Mouse (Mus musculus): ENCODE measurements around the gene Pnmt.
A peak's percentile ranks its signal among the peaks of the same experiment; 100 is the strongest.
"Not testable (repeated sequence)": the region's sequence is repeated elsewhere in the genome, so short reads cannot be mapped to it uniquely, and the experiment has no call there.

Gene Pnmt

DNA sequence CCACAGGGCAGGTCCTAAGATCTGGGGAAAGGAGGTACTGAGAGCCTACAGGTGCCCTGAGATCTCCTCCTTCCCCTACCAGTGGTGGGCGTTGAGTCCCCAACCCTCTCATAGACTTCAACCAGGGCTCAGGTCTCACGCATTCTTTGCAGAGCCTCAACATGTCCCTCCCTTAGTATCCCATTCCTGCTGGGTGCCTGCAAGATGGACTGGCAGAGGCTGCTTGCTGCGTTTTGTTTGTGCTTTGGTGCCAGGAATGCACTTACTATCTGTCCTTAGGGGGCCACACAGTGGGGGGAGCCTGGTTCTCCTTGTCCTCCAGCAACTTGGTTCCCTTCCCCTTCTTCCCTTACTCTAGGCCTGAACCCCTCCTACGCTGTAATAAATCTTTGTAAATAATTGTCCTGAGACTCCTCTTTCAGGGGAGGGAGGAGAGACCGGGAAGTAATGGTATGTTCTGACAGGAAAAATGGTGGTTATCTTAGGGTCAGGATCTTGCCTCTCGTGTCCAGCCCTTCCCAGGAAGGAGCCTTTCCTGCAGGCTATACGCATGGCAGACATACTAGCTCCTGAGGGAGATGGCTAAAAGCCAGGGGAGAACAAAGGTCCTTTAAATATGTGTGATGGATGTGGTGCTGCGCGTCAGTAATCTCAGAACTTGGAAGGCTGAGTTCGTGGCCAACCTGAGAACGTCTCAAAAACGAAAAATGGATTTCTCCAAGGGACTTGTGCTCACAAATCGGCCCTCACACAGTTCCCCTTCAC is 28.7 kb upstream of the Pnmt start:
- no peak for DNase-seq (ENCODE audit: low read depth, low spot score)

DNA sequence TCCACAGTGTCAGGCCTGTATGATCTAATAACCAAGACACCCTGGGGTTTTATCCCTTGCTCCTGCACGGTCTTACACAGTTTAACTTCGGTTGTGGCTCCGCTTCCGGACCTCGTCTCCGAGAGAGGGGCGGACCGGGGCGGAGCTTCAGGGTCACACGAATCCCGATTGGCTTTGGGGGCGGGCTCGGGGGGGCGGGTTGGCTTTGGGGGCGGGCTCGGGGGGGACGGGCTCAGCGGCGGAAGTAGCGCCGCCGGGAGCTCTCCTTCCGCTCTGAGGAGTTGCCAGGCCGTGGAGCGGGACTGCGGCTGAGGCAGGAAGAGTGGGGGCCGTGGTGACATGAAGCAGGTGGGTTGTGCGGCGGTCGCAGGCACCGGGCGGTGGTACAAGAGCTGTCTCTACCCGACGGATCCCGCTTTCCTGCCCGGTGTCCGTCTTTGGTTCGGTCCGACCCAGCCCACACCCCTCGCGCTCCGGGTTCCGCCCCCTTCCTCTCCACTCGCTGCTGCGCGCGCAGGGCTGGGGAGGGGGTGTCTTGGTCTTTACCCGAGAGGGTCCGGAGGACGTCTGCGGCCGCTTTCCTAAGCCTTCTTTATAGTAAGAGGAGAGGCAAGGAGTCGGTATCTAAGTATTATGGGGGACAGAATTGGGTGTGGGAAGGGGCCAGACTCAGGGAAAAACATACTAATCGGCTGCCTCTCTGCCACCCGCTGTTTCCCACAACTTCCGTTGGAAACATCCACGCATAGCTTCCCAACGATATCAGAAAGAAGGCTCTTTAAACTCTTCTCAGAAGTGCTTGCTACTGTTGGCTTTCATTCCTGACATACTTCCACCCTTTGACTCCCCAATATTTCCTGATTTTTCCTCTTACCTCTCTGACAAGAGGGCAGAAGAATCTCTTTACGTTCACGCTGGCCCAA is 27.8 kb upstream of the Pnmt start, which contains the start of gene Stard3:
TSS of gene Stard3 (plus strand) at position 208 of the 923 bp plus-strand sequence.
- DNase-seq (ENCODE audit: low read depth, low spot score): peak; percentile 86

DNA sequence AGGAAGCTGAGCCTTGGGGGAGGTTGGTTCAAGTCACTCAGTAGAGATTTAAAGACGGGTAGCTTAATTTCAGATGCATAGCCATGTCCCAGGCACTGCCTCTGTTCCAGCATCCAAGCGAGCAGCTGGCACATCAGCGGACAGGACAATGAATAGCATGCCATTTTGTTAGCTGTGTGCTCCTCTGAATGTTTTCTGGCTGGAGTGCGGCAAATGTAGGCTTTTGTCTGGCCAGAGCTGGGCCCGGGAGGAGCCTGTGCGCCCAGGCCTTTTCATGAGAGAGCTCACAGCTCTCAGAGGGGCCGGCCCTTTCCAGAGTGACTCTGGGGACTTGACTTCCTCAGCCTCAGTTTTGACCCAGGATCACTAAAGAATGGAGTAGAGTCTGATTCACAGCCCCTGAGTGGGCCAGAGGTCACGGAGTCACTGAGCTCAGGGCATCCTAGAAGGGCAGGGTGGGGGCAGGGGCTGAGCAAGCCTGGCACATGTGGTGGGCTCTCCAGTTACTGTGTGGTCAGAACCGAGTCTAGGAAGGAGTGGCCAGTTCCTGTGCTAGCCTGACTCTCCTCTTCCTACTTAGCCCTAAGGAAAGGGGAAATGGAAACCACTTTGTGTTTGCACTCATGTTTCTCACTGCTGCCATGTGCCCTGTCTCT is 25.3 kb upstream of the Pnmt start:
- no peak for DNase-seq (ENCODE audit: low read depth, low spot score)

DNA sequence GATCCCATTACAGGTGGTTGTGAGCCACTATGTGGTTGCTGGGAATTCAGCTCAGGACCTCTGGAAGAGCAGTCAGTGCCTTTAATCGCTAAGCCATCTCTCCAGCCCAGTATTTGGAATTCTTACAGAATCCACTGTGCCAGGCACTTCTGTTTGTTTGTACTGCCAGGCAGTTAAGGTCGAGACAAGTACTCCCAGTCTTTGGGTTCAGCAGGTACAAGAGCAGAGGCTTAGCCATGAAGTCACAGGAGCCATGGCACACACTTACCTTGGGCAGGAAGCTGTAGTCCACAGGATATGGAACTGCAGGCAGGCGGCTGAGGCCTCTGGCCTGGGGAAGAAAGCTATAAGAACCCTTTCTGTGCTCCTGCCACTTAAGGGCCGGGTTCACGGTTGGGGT is 22.4 kb upstream of the Pnmt start:
- DNase-seq (ENCODE audit: low read depth, low spot score): no peak

DNA sequence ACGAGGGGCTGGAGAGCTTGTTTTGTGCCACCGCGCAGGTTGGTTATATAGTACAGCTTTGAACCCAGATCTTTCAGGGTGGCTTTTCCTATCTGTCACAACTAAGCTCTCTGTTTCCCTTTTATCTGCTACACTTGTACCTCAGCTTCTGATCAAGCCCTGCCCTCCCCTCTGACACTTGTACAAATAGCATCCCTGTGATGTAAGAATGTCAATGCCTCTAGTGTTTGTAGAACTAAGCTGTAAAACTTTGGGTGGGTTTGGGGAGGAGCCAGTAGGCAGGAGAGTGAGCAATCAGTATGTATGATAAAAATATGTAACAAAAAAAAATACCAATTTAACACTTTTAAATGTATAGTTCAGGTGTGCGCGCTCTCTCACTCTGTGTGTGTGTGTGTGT is 21.8 kb upstream of the Pnmt start:
- no peak for DNase-seq (ENCODE audit: low read depth, low spot score)

DNA sequence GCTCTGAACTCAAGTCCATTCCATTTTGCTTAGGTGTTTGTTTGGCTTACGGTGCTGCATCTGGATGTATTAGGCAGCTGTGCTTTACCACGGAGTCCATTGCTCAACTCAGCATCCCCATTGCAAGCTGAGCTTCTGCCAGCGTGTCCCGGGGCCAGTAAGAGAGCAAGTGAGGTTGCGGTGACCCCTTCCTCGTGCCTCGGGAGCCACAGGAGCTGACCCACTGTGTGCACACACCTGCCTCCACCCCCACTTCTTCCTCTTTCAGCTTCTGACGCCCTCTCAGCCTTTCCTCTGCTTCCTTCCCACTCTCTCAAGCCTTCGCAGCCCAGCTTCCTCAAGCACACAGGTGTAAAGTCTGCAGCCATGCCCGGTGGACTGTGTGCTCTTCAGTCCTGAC is 20.0 kb upstream of the Pnmt start:
- no peak for DNase-seq (ENCODE audit: low read depth, low spot score)

DNA sequence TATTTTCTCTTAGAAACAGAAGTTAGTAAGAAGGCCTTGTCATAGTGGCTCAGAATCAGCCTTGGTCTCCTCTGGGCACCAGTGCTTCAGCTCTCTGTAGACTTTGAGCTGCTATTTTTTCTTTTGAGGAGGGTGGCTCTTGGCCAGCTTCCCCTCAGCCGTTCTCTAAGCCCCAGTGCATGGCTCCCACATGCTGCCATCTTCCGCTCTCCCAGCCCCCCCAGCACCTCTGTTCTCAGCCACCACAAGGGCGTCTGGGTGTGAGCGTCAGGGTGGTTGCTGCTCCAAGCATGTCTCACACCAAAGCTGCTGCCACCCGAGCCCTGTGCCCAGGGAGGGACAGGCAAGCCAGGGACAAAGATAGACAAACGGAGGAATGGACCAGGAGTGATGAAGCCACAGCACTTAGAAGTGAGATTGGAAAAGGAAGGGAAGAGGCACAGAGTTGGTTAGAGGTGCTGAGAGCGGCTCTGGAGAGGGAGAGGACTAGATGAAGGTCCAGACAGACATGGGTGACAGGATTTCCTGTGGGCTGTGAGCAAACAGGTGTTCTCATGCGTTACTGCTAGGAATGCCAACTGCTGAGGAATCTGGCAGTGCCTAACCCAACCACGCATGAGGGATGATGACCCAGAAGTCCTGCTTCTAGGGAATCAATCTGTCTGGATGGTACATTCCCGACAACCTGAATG is 18.9 kb upstream of the Pnmt start:
- DNase-seq (ENCODE audit: low read depth, low spot score): no peak

DNA sequence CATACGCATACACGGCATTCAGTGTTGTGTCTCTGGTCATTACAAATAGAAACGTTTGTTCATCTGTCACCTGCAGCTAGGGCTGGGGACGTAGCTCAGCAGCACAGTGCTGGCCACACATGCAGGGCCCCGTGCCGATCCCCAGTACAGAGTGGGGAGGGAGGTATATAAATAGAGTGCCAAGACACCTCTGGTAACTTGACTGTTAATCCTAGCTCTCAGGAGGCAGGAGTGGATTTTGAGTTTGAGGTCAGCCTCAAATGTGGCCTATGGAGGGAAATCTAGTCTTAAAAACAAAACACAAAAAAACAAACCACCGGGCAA is 18.4 kb upstream of the Pnmt start:
- no peak for DNase-seq (ENCODE audit: low read depth, low spot score)

DNA sequence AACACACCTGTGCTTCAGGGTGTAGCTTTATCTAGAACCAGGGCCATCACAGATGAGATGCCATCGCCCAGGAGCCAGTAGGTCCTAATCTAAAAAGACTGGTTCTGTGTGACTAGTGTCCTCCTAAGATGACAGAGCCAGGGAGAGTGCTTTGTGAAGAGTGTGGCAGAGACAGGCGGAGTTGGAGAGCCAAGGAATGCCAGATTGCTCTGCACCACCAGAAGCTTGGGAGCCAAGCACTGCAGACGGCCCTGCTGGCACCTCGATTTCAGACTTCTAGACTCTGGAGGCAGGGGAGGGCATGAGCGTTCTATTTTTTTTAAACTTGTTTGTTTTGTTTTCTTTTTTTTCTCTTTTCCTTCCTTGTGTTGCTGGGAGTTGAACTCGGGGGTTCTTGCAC is 16.9 kb upstream of the Pnmt start:
- no peak for DNase-seq (ENCODE audit: low read depth, low spot score)

DNA sequence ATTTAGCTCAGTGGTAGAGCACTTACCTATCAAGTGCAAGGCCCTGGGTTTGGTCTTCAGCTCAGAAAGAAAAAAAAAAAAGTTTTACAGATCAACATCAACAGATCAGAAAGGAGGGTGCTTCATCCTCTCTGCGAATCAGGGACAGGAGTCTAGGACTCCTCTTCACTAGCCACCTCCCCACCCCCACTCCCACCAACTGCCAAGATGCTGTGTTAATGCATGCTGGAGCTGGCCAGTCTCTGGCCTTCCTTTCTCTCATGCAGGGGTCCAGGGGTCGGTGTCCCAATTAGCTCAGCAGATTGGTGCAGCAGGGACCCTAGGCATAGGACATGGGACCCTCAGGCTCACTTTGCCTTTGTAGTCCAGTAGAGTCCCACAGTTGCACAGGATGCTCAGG is 15.7 kb upstream of the Pnmt start:
- DNase-seq (ENCODE audit: low read depth, low spot score): no peak

DNA sequence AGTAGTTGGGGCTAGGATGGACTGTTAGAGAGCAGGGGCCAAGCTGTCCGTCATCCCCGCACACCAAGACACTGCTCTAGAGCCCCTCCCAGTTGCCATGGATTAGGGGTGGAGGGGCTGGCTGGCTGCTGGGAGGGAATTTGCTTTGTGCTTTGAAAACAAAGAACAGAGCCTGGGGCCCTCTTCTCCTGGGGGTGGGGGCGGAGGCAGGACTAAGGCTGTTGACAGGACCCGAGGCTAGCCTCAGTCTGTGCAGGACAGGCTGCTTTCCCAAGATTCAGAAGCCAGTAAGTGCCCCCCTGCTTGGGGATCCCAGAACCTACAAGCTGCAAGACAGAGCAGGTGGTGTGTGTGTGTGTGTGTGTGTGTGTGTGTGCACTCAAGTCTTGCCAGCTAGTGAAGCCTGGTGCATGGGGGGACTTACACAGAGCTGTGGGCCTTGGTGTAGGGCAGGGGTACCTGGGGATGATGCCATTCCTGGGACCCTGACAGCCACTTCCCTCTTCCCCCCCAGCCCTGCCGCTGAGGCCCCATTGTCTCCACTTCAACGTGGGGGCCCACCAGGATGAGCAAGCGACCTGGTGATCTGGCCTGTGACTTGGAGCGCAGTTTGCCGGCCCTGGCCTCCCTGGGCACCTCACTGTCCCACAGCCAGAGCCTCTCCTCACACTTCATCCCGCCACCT is 14.6 kb upstream of the Pnmt start:
- no peak for DNase-seq (ENCODE audit: low read depth, low spot score)

DNA sequence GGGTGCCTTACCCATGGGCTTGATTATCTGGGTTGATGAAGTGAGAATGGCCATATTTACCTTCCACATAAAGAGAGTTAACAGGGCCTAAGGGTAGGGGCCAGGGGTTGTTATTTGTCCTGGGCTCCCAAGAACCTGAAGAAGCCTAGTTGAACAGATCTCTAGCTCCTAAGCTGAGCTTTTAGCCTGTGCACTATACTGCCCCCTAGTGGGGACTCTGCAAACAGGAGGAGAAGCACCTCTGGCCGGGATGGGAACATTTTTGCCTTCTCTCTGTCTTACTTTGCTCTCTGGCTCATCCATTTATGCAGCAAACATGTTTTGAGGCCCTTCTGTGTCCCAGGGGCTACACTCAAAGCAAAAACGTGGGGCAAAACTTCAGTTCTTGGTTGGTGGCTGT is 13.8 kb upstream of the Pnmt start:
- peak; percentile 67 for DNase-seq (ENCODE audit: low read depth, low spot score)

DNA sequence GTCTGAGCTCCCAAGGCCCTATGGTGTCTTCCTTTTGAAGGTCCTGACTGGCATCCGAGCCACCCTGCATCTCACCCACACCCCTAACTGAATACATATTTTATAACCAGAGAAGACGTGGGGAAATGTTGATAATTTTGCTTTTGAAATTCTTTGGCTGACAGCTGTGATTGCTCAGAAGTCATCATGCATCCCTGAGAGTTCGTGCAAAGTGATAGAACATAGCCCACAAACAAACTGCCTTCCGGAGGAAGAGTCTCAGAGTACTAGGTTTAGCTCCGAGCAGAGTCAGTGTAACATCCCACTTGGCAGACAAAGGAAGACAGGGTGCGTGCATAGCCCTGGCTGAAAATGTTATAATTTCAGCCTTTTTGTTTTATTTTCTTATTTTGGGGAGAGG is 13.0 kb upstream of the Pnmt start:
- DNase-seq (ENCODE audit: low read depth, low spot score): no peak

DNA sequence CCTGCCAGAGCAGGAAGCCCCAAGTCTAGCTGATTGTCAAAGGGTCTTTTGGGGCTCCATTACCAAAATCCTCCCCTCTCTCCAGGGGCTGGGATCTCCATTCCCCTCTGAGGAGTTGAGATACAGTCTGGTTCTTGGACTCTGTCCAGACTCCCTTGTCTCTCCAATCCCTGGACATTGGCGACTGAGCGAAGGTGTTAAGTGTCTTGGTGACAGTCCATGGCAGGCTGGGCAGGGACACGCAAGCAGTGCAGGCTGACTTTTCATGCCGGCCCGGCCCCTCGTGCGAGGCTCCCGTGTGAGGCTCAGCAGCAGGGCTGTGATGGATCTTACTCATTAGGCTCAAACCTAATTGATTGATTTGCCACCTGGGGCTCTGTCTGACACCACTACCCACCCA is 12.0 kb upstream of the Pnmt start:
- DNase-seq (ENCODE audit: low read depth, low spot score): peak; percentile 72

DNA sequence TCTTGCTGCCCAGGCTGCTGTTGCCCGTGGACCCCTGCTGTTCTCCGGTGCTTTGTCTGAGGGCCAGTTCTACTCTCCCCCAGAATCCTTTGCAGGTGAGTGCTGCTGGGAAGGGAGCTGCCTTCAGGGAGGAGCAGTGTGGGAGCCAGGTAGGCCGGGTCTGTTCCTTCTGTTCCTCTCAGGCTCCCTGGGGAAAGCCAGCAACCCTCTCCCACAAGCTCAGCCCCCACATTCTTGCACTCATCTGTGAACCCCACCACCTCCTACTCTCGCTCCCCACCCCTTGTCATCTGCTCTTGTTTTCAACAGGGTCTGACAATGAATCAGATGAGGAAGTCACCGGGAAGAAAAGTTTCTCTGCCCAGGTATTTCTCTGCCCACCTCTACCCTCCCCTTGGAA is 9.5 kb upstream of the Pnmt start:
- no peak for DNase-seq (ENCODE audit: low read depth, low spot score)

DNA sequence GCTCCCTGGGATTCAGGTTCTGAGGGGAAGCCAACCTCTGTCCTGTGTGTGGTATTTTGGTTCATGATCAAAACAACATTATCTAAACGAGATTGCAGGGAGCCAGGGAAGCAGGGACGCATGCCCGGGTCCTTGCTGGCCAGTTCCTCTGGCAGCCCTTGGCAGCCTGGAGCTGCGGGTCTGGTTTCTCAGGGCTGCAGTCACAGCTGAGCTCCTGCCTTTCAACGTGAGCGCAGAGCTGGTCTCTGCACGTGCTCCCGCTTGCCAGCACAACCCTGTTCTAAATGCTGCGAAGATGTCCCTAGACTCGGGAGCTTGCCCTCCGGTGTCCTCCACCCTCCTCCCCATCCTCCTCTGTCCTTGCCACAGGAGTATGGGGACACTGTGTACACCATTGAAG is 8.5 kb upstream of the Pnmt start:
- DNase-seq (ENCODE audit: low read depth, low spot score): peak; percentile 94

DNA sequence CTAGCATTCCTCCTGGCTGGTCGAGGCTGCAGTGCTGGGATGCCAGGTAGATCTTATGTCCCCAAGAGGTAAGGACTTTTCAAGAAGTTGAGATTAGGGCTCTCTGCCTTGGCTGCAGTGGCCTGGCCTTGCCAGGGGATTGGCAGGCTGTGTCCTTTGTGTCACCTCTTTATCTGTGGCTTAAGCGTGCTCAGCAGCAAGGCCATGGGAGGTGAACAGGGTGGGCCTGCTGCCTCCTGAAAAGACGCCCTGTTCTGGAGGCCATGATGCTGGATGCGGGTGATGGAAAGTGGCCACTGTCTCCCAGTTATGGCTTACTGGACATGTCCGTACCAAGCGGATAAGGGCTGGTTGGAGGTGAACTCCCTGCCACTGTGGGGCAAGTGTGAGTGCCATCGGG is 6.9 kb upstream of the Pnmt start:
- no peak for DNase-seq (ENCODE audit: low read depth, low spot score)

DNA sequence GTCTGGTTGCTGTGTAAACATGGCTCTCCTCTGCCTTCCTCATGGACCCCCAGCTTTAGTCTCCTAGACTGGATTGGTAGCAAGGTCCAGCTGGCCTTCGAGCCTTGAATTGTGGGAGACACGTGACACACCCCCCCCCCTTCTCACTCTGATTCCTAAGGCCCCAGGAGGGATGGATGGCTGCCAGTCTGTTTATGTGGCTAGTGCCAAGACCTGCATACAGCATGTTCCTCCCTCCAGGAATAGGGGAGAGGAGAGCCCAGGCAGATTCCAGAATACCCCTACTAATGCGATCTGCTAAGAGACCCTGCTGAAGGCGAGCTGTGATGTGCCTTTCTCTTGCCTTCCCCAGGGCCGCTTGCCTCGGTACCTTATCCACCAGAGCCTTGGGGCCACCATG is 6.1 kb upstream of the Pnmt start:
- DNase-seq (ENCODE audit: low read depth, low spot score): peak; percentile 59

DNA sequence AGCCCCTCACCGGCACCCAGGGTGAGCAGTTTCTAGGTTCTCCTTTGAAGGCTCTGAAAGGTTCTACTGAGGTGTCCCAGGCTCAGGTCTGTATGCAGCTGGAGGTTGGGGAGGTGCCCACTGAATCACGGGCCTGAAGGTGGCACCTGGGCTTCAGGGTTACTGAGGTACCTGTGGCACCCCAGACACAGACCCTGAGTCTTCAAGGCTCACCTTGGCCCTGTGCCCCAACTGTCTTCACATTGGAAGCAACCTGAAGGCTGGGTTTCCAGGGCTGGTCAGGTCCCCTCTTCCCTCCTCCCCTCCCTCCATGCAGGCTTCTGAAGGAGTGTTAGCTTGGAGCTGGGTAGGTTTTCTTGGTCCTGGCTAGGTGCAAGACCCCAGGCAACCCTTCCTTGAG is 4.6 kb upstream of the Pnmt start:
- DNase-seq (ENCODE audit: low read depth, low spot score): no peak

DNA sequence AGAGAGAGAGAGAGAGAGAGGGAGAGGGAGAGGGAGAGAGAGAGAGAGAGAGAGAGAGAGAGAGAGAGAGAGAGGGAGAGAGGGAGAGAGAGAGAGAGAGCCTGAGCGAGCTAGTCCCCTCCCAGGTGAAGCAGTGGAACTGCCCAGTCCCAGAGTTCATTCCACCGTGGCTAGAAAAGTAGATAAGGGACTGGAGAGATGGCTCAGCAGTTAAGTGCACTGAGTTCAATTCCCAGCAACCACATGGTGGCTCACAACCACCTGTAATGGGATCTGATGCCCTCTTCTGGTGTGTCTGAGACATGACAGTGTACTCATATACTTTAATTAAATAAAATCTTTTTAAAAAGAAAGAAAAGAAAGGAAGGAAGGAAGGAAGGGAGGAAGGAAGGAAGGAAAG is 3.8 kb upstream of the Pnmt start:
- DNase-seq (ENCODE audit: low read depth, low spot score): not testable (repeated sequence)

DNA sequence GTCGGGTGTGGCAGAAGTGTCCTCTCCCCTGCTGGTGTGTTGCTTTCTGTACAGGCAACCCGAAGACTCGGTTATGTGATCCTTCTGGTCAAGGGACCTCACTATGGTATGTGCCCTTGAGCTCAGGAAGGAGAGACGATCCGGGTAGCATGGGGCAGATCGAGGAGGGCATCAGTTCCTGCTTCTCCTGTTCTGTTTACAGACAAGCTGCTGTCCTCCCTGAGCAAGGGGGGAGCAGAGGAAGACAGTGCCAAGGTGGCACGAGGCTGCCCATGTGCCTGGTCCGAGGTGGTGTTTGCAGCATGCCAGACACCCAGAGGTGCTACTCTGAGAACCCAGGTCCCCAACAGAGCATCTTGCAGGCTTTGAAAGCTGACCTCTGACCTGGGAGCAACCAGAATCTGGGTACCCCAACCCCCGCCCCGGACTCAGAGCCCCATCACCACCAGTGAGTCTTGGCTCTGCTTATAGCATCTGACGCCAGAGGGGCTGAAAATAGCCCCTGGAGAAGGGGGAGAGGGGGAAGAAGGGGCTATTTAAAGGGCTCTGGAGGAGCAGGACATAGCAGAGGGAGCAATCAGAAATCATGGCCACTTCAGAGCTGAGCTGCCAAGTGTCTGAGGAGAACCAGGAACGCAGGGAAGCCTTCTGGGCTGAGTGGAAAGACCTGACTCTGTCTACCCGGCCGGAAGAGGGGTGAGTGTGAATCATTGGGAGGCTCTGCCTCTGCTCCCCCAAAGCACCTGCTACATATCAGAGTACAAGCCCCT is 2.8 kb upstream of the Pnmt start, which contains the start of gene Tcap:
TSS of gene Tcap (plus strand) at position 551 of the 770 bp plus-strand sequence.
- peak; percentile 97 for DNase-seq (ENCODE audit: low read depth, low spot score)
